Mouse (Mus musculus) spleen, postnatal 14 days (tissue): Measurements from ENCODE around the gene Kdm2b.
A peak's percentile ranks its signal among the peaks of the same experiment; 100 is the strongest.

Experiments used
- DNase-seq, 2 experiments: peaks; one replicate each; pipeline ENCODE4 v3.0.0; 2021 to 2022; ENCODE audit warnings: low spot score in 2 of 2

Kdm2b gene

GRCm38 (mm10) chr5:122849521-122850318 lies 139.9 kb downstream of the Kdm2b start, which contains the start of gene Rnf34:
Gene Rnf34 (plus strand): TSS chr5:122850048.
- DNase-seq, result peak; percentile 93 to 94

- no peak for DNase-seq
Observed at GRCm38 (mm10) chr5:122843799-122844198, 145.8 kb downstream of the Kdm2b start.

- DNase-seq, result no peak
Observed at GRCm38 (mm10) chr5:122841126-122841525, 148.5 kb downstream of the Kdm2b start.

- no peak for DNase-seq
Observed at GRCm38 (mm10) chr5:122832996-122833395, 156.6 kb downstream of the Kdm2b start.

GRCm38 (mm10) chr5:122832536-122832935 lies 157.1 kb downstream of the Kdm2b start:
- DNase-seq, result no peak

GRCm38 (mm10) chr5:122825099-122825498 lies 164.5 kb downstream of the Kdm2b start:
- no peak for DNase-seq

- no peak for DNase-seq
Observed at GRCm38 (mm10) chr5:122824450-122824849, 165.2 kb downstream of the Kdm2b start.

- no peak for DNase-seq
Observed at GRCm38 (mm10) chr5:122823976-122824375, 165.6 kb downstream of the Kdm2b start.

- no peak for DNase-seq
Observed at GRCm38 (mm10) chr5:122822441-122822840, 167.2 kb downstream of the Kdm2b start.

- DNase-seq, result no peak
Observed at GRCm38 (mm10) chr5:122821524-122821885, 168.1 kb downstream of the Kdm2b start.

- peak; percentile 87 to 89 for DNase-seq
Observed at GRCm38 (mm10) chr5:122820777-122821523, 168.7 kb downstream of the Kdm2b start, which contains the start of gene Anapc5. Gene Anapc5 (minus strand): TSS chr5:122821339.
